In genomic region chr3:26002367-26002766, GRCm38 (mm10) we compare ENCODE assay signal across 9 mouse cellular contexts.
A peak's percentile ranks its signal among the peaks of the same experiment; 100 is the strongest.
DNase-seq lines count a peak whose midpoint lies in the region; ATAC-seq and TF ChIP-seq lines count a peak whose summit lies in the region.
"Had no signal": no experiment of that assay in that cellular context is flagged by ENCODE, and none has a peak within 500 bp of the region (broad histone marks: within the 10 kb centered on the region; RNA-seq: fewer than 3 reads in every experiment).

No protein-coding gene starts in this region.

- H3K27ac ChIP-seq in hindbrain, postnatal 0 days: no peak overlapping the region
- no peak overlapping the region for H3K27ac ChIP-seq in hindbrain, embryonic 13.5 days
- H3K27ac ChIP-seq: embryonic facial prominence, embryonic 13.5 days had no signal

- ATAC-seq in hindbrain, postnatal 0 days: no peak
- ATAC-seq in hindbrain, embryonic 13.5 days (ENCODE audit: low FRiP score): no peak

- no peak overlapping the region for H3K4me2 ChIP-seq in hindbrain, postnatal 0 days (ENCODE audit: low read depth, low read length)
- no peak overlapping the region for H3K4me2 ChIP-seq in hindbrain, embryonic 13.5 days
- H3K4me2 ChIP-seq: embryonic facial prominence, embryonic 13.5 days had no signal

- no peaks in the 10 kb centered on the region for H3K27me3 ChIP-seq in hindbrain, postnatal 0 days (ENCODE audit: insufficient read depth, low read length)
- H3K27me3 ChIP-seq in hindbrain, embryonic 13.5 days: no peaks in the 10 kb centered on the region
- H3K27me3 ChIP-seq: embryonic facial prominence, embryonic 13.5 days had no signal

- no peaks in the 10 kb centered on the region for H3K36me3 ChIP-seq in hindbrain, postnatal 0 days (ENCODE audit: insufficient read depth, low read length)
- no peaks in the 10 kb centered on the region for H3K36me3 ChIP-seq in hindbrain, embryonic 13.5 days
- H3K36me3 ChIP-seq: embryonic facial prominence, embryonic 13.5 days had no signal

- H3K9me3 ChIP-seq in hindbrain, postnatal 0 days (ENCODE audit: low read length): no peaks in the 10 kb centered on the region
- H3K9me3 ChIP-seq in hindbrain, embryonic 13.5 days: no peaks in the 10 kb centered on the region
- H3K9me3 ChIP-seq: embryonic facial prominence, embryonic 13.5 days had no signal

- 25% methylated on average over 2 of the region's 2 CpGs for WGBS in hindbrain, postnatal 0 days
- WGBS in hindbrain, embryonic 13.5 days: 34% methylated on average over 2 of the region's 2 CpGs

- H3K9ac ChIP-seq in hindbrain, postnatal 0 days (replicated peaks; ENCODE audit: low read length): no peak overlapping the region
- no peak overlapping the region for H3K9ac ChIP-seq in hindbrain, embryonic 13.5 days
- H3K9ac ChIP-seq: embryonic facial prominence, embryonic 13.5 days had no signal

- TF ChIP-seq CTCF in hindbrain, postnatal 0 days (IDR thresholded peaks at IDR 0.05; ENCODE audit: low read depth): peak; percentile 65

- peak; percentile 66 for DNase-seq in hindbrain, postnatal 0 days (ENCODE audit: low spot score)
- DNase-seq in right cerebral cortex, adult 18-20 months: peak; percentile 11
- DNase-seq in right cerebral cortex, postnatal 25 days: no peak
- DNase-seq in cerebellum, postnatal 14 days: peak; percentile 47 to 56
- DNase-seq in right cerebral cortex, postnatal 4 days: peak; percentile 33
- DNase-seq in ovary, adult 18-20 months (ENCODE audit: low spot score): no peak
- DNase-seq: heart, postnatal 4 days had no signal

- no peak overlapping the region for H3K4me3 ChIP-seq in hindbrain, postnatal 0 days (ENCODE audit: low read length)
- no peak overlapping the region for H3K4me3 ChIP-seq in hindbrain, embryonic 13.5 days
- H3K4me3 ChIP-seq: embryonic facial prominence, embryonic 13.5 days had no signal

- H3K4me1 ChIP-seq in hindbrain, postnatal 0 days (ENCODE audit: insufficient read depth, low read length): no peaks in the 10 kb centered on the region
- H3K4me1 ChIP-seq in hindbrain, embryonic 13.5 days (replicated peaks): peaks cover 7% of the 10 kb centered on the region
- H3K4me1 ChIP-seq: embryonic facial prominence, embryonic 13.5 days had no signal

Comparison
In these comparisons a context has a peak if more than half of its experiments do, and no peak if none do; other contexts are left out.
1. DNase-seq: peak in hindbrain, postnatal 0 days (single experiment), right cerebral cortex, adult 18-20 months (single experiment), cerebellum, postnatal 14 days (2 of 2) and right cerebral cortex, postnatal 4 days (single experiment); none in right cerebral cortex, postnatal 25 days (single experiment) and ovary, adult 18-20 months (single experiment).